23 mouse cellular contexts compared by ENCODE assay signal in genomic region chr7:39729723-39730122, GRCm38 (mm10).
A peak's percentile ranks its signal among the peaks of the same experiment; 100 is the strongest.
DNase-seq lines count a peak whose midpoint lies in the region; ATAC-seq lines count a peak whose summit lies in the region.
"Had no signal": no experiment of that assay in that cellular context is flagged by ENCODE, and none has a peak within 500 bp of the region (broad histone marks: within the 10 kb centered on the region; RNA-seq: fewer than 3 reads in every experiment).

No protein-coding gene starts in this region.

- H3K4me2 ChIP-seq in hindbrain, embryonic 13.5 days, result no peak overlapping the region
- H3K4me2 ChIP-seq: embryonic facial prominence, embryonic 12.5 days; heart, embryonic 11.5 days; intestine, embryonic 15.5 days; limb, embryonic 12.5 days; liver, embryonic 11.5 days had no signal

- no peak for ATAC-seq in hindbrain, embryonic 13.5 days (ENCODE audit: low FRiP score)
- ATAC-seq: forebrain, postnatal 0 days; intestine, embryonic 15.5 days; liver, postnatal 0 days had no signal

- H3K4me1 ChIP-seq in hindbrain, embryonic 10.5 days (replicated peaks), result peaks cover 29% of the 10 kb centered on the region
- peaks cover 6% of the 10 kb centered on the region for H3K4me1 ChIP-seq in hindbrain, embryonic 13.5 days (replicated peaks)
- H3K4me1 ChIP-seq: embryonic facial prominence, embryonic 12.5 days; intestine, embryonic 15.5 days; limb, embryonic 12.5 days had no signal

- H3K9ac ChIP-seq in hindbrain, embryonic 13.5 days, result no peak overlapping the region
- H3K9ac ChIP-seq: embryonic facial prominence, embryonic 12.5 days; forebrain, postnatal 0 days; intestine, embryonic 15.5 days; limb, embryonic 12.5 days; liver, postnatal 0 days had no signal

- no peaks in the 10 kb centered on the region for H3K9me3 ChIP-seq in hindbrain, embryonic 10.5 days
- H3K9me3 ChIP-seq in hindbrain, embryonic 13.5 days, result no peaks in the 10 kb centered on the region
- H3K9me3 ChIP-seq: embryonic facial prominence, embryonic 12.5 days; intestine, embryonic 15.5 days; limb, embryonic 12.5 days had no signal

- no peak overlapping the region for H3K4me3 ChIP-seq in hindbrain, embryonic 10.5 days
- H3K4me3 ChIP-seq in hindbrain, embryonic 13.5 days, result no peak overlapping the region
- H3K4me3 ChIP-seq: embryonic facial prominence, embryonic 12.5 days; intestine, embryonic 15.5 days; limb, embryonic 12.5 days had no signal

- no peak overlapping the region for H3K27ac ChIP-seq in hindbrain, embryonic 10.5 days
- H3K27ac ChIP-seq in hindbrain, embryonic 13.5 days, result no peak overlapping the region
- H3K27ac ChIP-seq: embryonic facial prominence, embryonic 12.5 days; intestine, embryonic 15.5 days; limb, embryonic 12.5 days had no signal

- H3K36me3 ChIP-seq in hindbrain, embryonic 10.5 days, result no peaks in the 10 kb centered on the region
- H3K36me3 ChIP-seq in hindbrain, embryonic 13.5 days, result no peaks in the 10 kb centered on the region
- H3K36me3 ChIP-seq: embryonic facial prominence, embryonic 12.5 days; intestine, embryonic 15.5 days; limb, embryonic 12.5 days had no signal

- WGBS in hindbrain, embryonic 10.5 days, result 55% methylated on average over 3 of the region's 3 CpGs
- WGBS in hindbrain, embryonic 13.5 days, result 21% methylated on average over 3 of the region's 3 CpGs

- H3K27me3 ChIP-seq in hindbrain, embryonic 10.5 days (ENCODE audit: insufficient read depth, poor library complexity, severe bottlenecking), result peaks cover 48% of the 10 kb centered on the region
- H3K27me3 ChIP-seq in hindbrain, embryonic 13.5 days, result peaks cover 26% of the 10 kb centered on the region
- H3K27me3 ChIP-seq: embryonic facial prominence, embryonic 12.5 days; intestine, embryonic 15.5 days; limb, embryonic 12.5 days had no signal

- peak; percentile 31 for DNase-seq in hindbrain, embryonic 10.5 days (ENCODE audit: low spot score)
- DNase-seq in layer of hippocampus, adult 9-11 months, result peak; percentile 8
- no peak for DNase-seq in layer of hippocampus, postnatal 10 days (ENCODE audit: low spot score in 2 of 2)
- DNase-seq in brain, adult 2 months (ENCODE audit: low read depth, low spot score), result peak; percentile 9
- peak; percentile 17 to 24 for DNase-seq in layer of hippocampus, postnatal 36 days
- DNase-seq in left cerebral cortex, adult 18-20 months (ENCODE audit: low spot score in 2 of 2), result no peak
- DNase-seq: adrenal gland, postnatal 14 days; cerebellum, adult 9-10 months; forebrain, postnatal 0 days; gastrocnemius, postnatal 14 days; heart, adult 11 months; kidney, adult 8-10 months; kidney, postnatal 10 days; liver, postnatal 0 days; lung, postnatal 10 days; retina, postnatal 1 day; thymus, postnatal 36 days had no signal

Comparison
In these comparisons a context has a peak if more than half of its experiments do, and no peak if none do; other contexts are left out.
1. DNase-seq: peak in hindbrain, embryonic 10.5 days (single experiment), layer of hippocampus, adult 9-11 months (single experiment), brain, adult 2 months (single experiment) and layer of hippocampus, postnatal 36 days (2 of 2); none in layer of hippocampus, postnatal 10 days (0 of 2) and left cerebral cortex, adult 18-20 months (0 of 2).